Mouse (Mus musculus) spleen, postnatal 0 days (tissue): ENCODE data around the gene Crygn. TPM values are rescaled to one million over a fixed set of nuclear protein-coding genes. Genes with fewer than 3 reads are reported as not detected.

Experiments used
- polyA plus RNA-seq: library from polyadenylated mRNA; unstranded; fragments of >200 nt; fragmentation: Nextera tagmentation; extraction: Ambion mirVana; gene quantifications from 2 replicates; pipeline ENCODE4 v1.2.1, GENCODE M21; 2015

Gene Crygn
- 1.9 and 2.4 TPM in 2 replicates for polyA plus RNA-seq

GRCm38 (mm10) chr5:24757816-24758215, at the start of gene Crygn:
TSS of gene Crygn (minus strand) at chr5:24758008.

DNA sequence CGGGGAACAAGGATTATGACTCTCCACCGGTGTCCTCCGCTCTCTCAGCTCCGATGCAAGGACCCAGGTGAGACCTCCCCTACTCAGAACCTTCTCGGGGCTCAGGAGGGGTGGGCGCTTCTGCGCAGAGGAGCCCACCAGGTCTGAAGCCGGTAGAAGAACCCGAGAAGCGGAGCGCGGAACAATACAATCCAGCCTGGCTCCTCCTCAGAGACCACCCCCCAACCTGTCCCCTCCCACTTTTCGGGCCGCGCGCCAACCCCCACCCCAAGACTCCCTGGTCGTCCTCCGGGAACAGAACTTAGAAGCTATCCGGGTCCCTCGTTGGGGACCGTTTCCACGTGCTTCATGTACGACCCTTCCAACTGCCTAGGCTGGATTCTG, 27.3 kb downstream of the Crygn start, which contains the start of gene Wdr86:
Wdr86 (minus strand) TSS at position 240 of the 384 bp plus-strand sequence.

Other genes with a start within 250 kb of the Crygn start
- gene Gbx1, start 230.8 kb downstream of the Crygn start, polyA plus RNA-seq = 0.04 TPM in 1 of 2 replicates, not detected in the other
- gene Asb10, start 217.0 kb downstream of the Crygn start, polyA plus RNA-seq = 0.17 and 0.35 TPM in 2 replicates
- 0.07 and 0.10 TPM in 2 replicates for gene 4931409K22Rik, start 201.2 kb downstream of the Crygn start, polyA plus RNA-seq
- 47.8 and 49.0 TPM in 2 replicates for gene Abcf2, start 180.5 kb downstream of the Crygn start, polyA plus RNA-seq
- gene Chpf2, start 171.3 kb downstream of the Crygn start, polyA plus RNA-seq = 11.3 and 14.3 TPM in 2 replicates
- 2.4 and 3.6 TPM in 2 replicates for gene Smarcd3, start 133.6 kb downstream of the Crygn start, polyA plus RNA-seq
- 15.3 and 17.1 TPM in 2 replicates for gene Nub1, start 72.5 kb downstream of the Crygn start, polyA plus RNA-seq
- gene Wdr86, start 27.3 kb downstream of the Crygn start, polyA plus RNA-seq = 2.3 and 4.0 TPM in 2 replicates
- gene Rheb, start 84.6 kb upstream of the Crygn start, polyA plus RNA-seq = 104 and 113 TPM in 2 replicates